Mouse (Mus musculus) embryonic facial prominence, embryonic 15.5 days (tissue): ENCODE measurements around the gene Polr3h. TPM values are rescaled to one million over a fixed set of nuclear protein-coding genes. Genes with fewer than 3 reads are reported as not detected.
"Not testable (repeated sequence)": the region's sequence is repeated elsewhere in the genome, so short reads cannot be mapped to it uniquely, and the experiment has no call there.

Experiments
- ATAC-seq: fragments of 200-750 bp; cut with Nextera tagmentation; 2 replicates; pipeline ENCODE4 v1.8.0; 2017; ENCODE audit warnings: low read depth, moderate TSS enrichment; ENCODE audit not compliant: insufficient number of reproducible peaks, low FRiP score, low TSS enrichment
- H3K27ac ChIP-seq: fragments of 300-500 bp; sonication (generic); replicated peaks from 2 replicates; pipeline ENCODE4 v1.5.1; 2015; ENCODE audit warnings: mild to moderate bottlenecking, inconsistent platforms
- H3K27me3 ChIP-seq: fragments of 300-500 bp; sonication (generic); 2 replicates; pipeline ENCODE4 v1.6.1; 2015; ENCODE audit warnings: inconsistent platforms
- H3K36me3 ChIP-seq: fragments of 300-500 bp; sonication (generic); 2 replicates; pipeline ENCODE4 v1.6.1; 2015; ENCODE audit warnings: mild to moderate bottlenecking, inconsistent platforms
- H3K4me1 ChIP-seq: fragments of 300-500 bp; sonication (generic); 2 replicates; pipeline ENCODE4 v1.6.1; 2015; ENCODE audit warnings: inconsistent platforms
- H3K4me2 ChIP-seq: fragments of 300-500 bp; sonication (generic); replicated peaks from 2 replicates; pipeline ENCODE4 v1.6.1; 2015; ENCODE audit warnings: mild to moderate bottlenecking, inconsistent platforms
- H3K4me3 ChIP-seq: fragments of 300-500 bp; sonication (generic); replicated peaks from 2 replicates; pipeline ENCODE4 v1.5.1; 2015; ENCODE audit warnings: mild to moderate bottlenecking, inconsistent platforms
- H3K9ac ChIP-seq: fragments of 300-500 bp; sonication (generic); 2 replicates; pipeline ENCODE4 v1.6.1; 2015; ENCODE audit warnings: inconsistent platforms
- H3K9me3 ChIP-seq: fragments of 300-500 bp; sonication (generic); replicated peaks from 2 replicates; pipeline ENCODE4 v1.6.1; 2016; ENCODE audit warnings: inconsistent platforms
- WGBS: fragments of 180-500 bp; shearing (Covaris S2); methylation state at CpG from one replicate; pipeline ENCODE4 v1.1.7; 2015; 5-methylcytosine and 5-hydroxymethylcytosine counted together
- polyA plus RNA-seq: library from polyadenylated mRNA; unstranded; fragments of >200 nt; fragmentation: Nextera tagmentation; extraction: Ambion mirVana; gene quantifications from 2 replicates; pipeline ENCODE4 v1.2.1, GENCODE M21; 2015

The Polr3h gene
- polyA plus RNA-seq, 1 experiment from 2014 or later = 65.3 TPM

- WGBS = 82% methylated on average over 5 of the region's 5 CpGs
- no peak overlapping the region for H3K4me3 ChIP-seq
- no peak for ATAC-seq
- no peaks in the 10 kb centered on the region for H3K9me3 ChIP-seq
- no peak overlapping the region for H3K4me2 ChIP-seq
- no peaks in the 10 kb centered on the region for H3K4me1 ChIP-seq
- no peaks in the 10 kb centered on the region for H3K27me3 ChIP-seq
- no peak overlapping the region for H3K27ac ChIP-seq
- H3K36me3 ChIP-seq = peaks cover 81% of the 10 kb centered on the region
- no peak overlapping the region for H3K9ac ChIP-seq
Observed at GRCm38 (mm10) chr15:81914668-81915067, 11.4 kb downstream of the Polr3h start.

DNA sequence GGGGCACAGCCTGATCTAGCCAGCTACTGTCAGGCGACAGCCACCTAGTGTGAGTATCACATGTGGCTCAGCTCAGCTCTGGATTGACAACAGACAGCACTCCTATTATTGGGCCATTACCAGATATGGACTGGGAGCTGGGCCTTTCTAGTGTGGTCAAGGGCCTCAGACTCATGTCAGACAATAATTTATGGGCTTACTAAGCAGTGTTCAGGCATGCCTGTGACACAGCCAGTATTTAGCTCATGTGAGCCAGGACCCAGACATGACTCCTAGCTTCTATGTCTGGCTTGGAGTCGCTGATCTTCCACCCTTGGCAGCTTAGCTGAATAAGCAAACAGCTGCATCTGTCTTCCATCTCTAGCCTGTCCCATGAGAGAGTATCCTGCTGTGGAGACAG is 13.5 kb downstream of the Polr3h start:
- Histone ChIP-seq H3K9ac (no peak overlapping the region), H3K36me3 (peaks cover 98% of the 10 kb centered on the region), H3K4me1 (no peaks in the 10 kb centered on the region), H3K9me3 (no peaks in the 10 kb centered on the region), H3K4me3 (no peak overlapping the region), H3K27me3 (no peaks in the 10 kb centered on the region), H3K27ac (no peak overlapping the region), H3K4me2 (no peak overlapping the region)
- 70% methylated on average over 2 of the region's 2 CpGs for WGBS
- ATAC-seq = no peak

GRCm38 (mm10) chr15:81908767-81909166 is 17.3 kb downstream of the Polr3h start:
- WGBS = 84% methylated on average over 4 of the region's 4 CpGs
- H3K4me3 ChIP-seq, ATAC-seq, H3K9ac ChIP-seq, H3K27ac ChIP-seq, H3K27me3 ChIP-seq, H3K4me2 ChIP-seq, H3K4me1 ChIP-seq, H3K9me3 ChIP-seq: not testable (repeated sequence)
- H3K36me3 ChIP-seq = peaks cover 98% of the 10 kb centered on the region

DNA sequence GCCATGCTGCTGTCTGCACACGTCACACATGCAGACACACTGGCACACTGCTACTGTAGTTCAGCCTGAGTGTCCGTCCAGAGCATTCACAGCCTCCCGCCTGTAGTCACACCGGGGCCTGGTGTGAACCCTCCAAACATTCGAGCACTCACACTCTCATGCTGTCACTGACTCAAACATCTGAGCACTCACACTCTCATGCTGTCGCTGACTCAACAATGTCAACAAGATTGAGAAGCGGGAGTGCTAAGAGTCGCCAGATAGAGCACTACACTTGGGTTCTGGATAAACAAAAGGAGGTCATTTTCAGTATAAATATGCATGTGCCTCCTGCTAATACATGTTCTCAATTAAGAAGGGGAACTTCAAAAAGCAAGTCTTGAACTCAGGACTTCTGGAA is 18.1 kb downstream of the Polr3h start:
- no peak for ATAC-seq
- 93% methylated on average over 8 of the region's 8 CpGs for WGBS
- Histone ChIP-seq H3K36me3 (peaks cover 95% of the 10 kb centered on the region), H3K27me3 (no peaks in the 10 kb centered on the region), H3K9ac (no peak overlapping the region), H3K4me2 (no peak overlapping the region), H3K27ac (no peak overlapping the region), H3K9me3 (no peaks in the 10 kb centered on the region), H3K4me1 (no peaks in the 10 kb centered on the region), H3K4me3 (no peak overlapping the region)

DNA sequence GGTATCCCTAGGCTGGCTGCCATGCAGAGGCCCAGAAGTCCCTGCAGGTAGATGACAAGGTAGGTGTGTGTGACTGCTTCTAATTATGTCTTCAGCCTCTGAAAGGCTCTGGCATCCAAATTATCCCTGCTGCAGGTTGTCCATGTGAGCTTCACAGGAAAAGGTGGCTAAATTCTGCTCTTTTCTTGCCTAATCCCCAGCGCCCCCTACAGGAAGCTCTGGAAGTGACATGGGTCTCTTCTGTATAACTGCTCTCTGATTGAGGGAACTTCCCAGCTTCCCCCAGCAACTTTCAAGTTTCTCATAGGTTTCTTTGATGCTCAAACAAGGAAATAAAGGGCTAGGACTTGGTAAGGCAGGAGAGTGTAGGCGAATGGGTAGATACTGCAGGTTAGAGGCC is 21.1 kb downstream of the Polr3h start:
- Histone ChIP-seq H3K36me3 (peaks cover 95% of the 10 kb centered on the region), H3K27ac (no peak overlapping the region), H3K4me1 (no peaks in the 10 kb centered on the region), H3K4me3 (no peak overlapping the region), H3K9me3 (no peaks in the 10 kb centered on the region), H3K4me2 (no peak overlapping the region), H3K9ac (no peak overlapping the region), H3K27me3 (no peaks in the 10 kb centered on the region)
- WGBS = 39% methylated on average over 2 of the region's 2 CpGs
- no peak for ATAC-seq

DNA sequence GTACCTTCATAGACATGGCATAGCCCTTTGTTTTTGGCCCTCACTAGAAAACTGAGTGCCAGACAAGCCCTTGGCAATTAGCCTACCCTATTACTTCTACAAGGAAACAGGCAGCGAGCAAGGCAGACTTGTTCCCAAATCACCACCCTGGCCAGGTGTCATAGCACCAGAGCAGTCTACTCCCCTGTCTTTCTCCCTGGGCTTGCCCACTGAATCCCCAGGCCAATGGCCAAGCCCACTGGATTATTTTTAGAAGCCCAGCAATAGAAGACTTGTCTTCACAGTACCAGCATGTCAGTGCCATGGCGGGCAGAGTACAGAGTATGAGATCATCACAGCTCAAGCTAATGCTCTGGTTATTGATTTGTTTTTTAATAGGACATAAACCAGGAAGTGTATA is 27.3 kb downstream of the Polr3h start:
- H3K36me3 ChIP-seq = peaks cover 78% of the 10 kb centered on the region
- WGBS = 91% methylated on average over 2 of the region's 2 CpGs
- H3K27ac ChIP-seq = no peak overlapping the region

DNA sequence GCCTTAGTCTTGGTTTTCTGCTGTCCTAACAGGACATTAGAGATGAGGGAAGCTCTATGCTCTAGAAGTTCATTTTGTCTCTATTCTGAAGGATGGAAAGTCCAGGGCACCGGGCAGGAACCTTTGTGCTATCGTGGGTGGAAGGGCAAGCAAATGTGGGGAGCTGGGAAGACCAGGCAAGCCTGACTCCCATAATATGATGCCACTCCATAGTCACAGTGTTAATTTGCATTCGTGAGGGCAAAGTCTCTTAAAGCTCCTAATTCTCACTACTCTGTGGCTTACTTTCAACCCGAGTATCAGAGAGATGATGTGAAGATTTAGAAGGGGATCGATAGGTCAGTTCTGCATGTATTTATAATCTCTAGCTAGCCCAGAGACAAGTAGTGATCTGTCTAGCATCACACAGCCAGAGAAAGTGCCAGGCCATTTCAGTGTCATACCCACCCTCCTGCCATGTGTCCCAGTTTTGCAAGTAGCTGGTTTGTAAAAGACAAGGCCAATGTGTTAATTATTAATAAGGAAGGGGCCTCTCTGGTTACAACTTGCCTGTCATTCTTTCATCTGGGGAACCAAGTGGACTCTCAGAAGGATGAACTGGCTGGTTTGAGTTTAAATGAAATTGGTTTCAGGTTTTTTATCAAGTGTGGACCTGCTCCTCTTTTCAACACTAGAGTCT is 28.3 kb downstream of the Polr3h start:
- 93% methylated on average over 5 of the region's 5 CpGs for WGBS
- H3K27me3 ChIP-seq = no peaks in the 10 kb centered on the region

More for the DNA sequence above, 27.3 kb downstream of the Polr3h start:
- ATAC-seq = no peak
- H3K9me3 ChIP-seq = no peaks in the 10 kb centered on the region
- H3K4me3 ChIP-seq = no peak overlapping the region
- H3K4me1 ChIP-seq = no peaks in the 10 kb centered on the region
- no peak overlapping the region for H3K9ac ChIP-seq
- no peaks in the 10 kb centered on the region for H3K27me3 ChIP-seq
- H3K4me2 ChIP-seq = no peak overlapping the region

GRCm38 (mm10) chr15:81896407-81896806 is 29.6 kb downstream of the Polr3h start:
- no peaks in the 10 kb centered on the region for H3K9me3 ChIP-seq
- H3K4me1 ChIP-seq = no peaks in the 10 kb centered on the region
- ATAC-seq = no peak
- no peaks in the 10 kb centered on the region for H3K27me3 ChIP-seq
- H3K36me3 ChIP-seq = peaks cover 74% of the 10 kb centered on the region
- no peak overlapping the region for H3K27ac ChIP-seq
- no peak overlapping the region for H3K4me2 ChIP-seq
- H3K9ac ChIP-seq = no peak overlapping the region
- WGBS = 89% methylated on average over 2 of the region's 2 CpGs
- no peak overlapping the region for H3K4me3 ChIP-seq

More for the DNA sequence above, 28.3 kb downstream of the Polr3h start:
- Histone ChIP-seq H3K9ac (no peak overlapping the region), H3K9me3 (no peaks in the 10 kb centered on the region), H3K36me3 (peaks cover 77% of the 10 kb centered on the region), H3K4me3 (no peak overlapping the region), H3K27ac (no peak overlapping the region), H3K4me1 (no peaks in the 10 kb centered on the region), H3K4me2 (no peak overlapping the region)
- no peak for ATAC-seq

DNA sequence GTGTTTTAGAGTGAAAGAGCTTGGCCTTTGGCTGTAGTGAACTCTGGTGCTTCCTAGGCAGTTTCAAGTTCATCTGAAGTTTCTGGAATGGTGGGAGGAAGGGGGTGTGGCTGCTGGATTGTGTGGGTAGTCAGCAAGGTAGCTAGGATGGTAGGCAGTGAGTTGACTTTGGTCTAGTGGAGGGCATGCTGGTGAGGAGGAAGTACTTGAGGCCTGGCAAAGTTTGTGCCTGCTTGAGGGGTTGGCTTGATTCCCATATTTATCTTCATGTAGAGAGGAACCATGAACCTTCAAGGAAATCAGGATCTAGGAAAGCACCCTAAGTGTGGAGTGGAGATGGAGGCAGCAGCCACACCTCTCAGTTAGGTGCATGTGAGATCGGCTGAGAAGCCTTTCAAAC is 32.0 kb downstream of the Polr3h start:
- no peaks in the 10 kb centered on the region for H3K9me3 ChIP-seq
- H3K4me3 ChIP-seq = no peak overlapping the region
- H3K4me1 ChIP-seq = no peaks in the 10 kb centered on the region
- H3K4me2 ChIP-seq = no peak overlapping the region
- no peaks in the 10 kb centered on the region for H3K27me3 ChIP-seq
- peaks cover 78% of the 10 kb centered on the region for H3K36me3 ChIP-seq
- no peak overlapping the region for H3K9ac ChIP-seq
- WGBS = 87% methylated on average over 1 of the region's 1 CpGs
- ATAC-seq = no peak
- H3K27ac ChIP-seq = no peak overlapping the region

DNA sequence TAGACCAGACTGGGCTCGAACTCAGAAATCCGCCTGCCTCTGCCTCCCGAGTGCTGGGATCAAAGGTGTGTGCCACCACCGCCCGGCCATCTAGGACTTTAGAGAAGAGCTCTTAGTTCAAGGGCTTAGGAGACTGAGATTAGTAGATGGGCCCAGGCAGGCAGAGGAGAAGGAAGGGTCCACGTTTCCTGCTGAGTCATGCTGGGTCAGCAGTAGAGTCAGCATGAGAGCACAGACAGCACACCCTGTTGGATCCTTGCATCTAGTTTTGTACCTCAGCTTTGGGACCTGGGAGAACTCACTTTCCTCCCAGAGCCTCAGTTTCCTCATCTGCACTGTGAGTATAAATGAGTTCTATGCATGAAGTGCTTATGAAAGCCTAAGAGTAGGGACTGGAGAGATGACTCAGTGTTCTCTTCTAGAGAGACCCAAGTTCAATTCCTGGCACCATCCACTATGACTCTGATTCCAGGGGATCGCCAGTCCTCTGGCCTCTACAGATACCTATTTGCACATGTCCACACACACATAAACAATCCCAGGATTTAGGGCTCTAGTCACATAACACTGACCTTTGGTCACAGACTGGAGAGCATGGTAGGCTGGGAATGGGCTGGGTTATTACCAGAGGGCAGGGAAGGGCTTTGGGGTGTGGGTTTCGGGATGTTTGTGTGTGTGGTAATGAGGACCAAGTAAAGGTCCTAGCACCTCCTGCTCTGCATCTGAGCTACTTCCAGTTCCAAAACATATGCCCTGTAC is 34.0 kb downstream of the Polr3h start:
- no peaks in the 10 kb centered on the region for H3K9me3 ChIP-seq
- H3K27me3 ChIP-seq = no peaks in the 10 kb centered on the region
- H3K4me2 ChIP-seq = no peak overlapping the region
- 92% methylated on average over 8 of the region's 8 CpGs for WGBS
- peaks cover 70% of the 10 kb centered on the region for H3K36me3 ChIP-seq
- H3K27ac ChIP-seq = no peak overlapping the region
- H3K4me3 ChIP-seq = no peak overlapping the region
- ATAC-seq = no peak
- no peaks in the 10 kb centered on the region for H3K4me1 ChIP-seq
- no peak overlapping the region for H3K9ac ChIP-seq

DNA sequence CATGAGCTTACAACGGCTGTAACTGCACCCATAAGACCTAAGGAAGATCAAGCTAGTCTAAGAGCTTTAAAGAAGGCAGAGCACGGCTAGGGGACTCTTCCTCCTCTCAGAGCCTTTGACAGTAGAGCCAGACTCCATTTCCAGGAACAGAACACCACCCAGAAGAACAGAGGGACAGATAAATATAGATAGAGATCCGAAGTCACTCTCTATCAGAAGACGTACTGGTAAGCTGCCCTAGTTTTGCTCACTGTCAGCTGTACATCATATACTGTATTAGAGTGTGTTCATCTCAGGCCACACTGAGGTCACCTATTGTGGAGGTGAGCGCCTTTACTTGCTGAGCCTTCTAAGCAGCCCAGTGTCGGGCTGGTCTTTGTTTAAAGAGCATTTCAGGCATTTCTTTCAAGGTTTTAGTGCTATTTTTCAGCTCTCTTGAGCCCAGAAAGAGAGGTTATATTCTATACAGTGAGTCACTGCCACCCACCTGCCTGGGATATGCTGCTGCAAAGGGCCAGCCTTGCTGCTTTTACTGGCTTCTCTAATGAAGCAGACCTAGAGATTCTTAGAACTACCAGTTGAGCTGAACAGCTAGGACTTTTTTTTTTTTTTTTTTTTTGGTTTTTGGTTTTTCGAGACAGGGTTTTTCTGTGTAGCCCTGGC is 34.8 kb downstream of the Polr3h start:
- ATAC-seq = no peak
- no peak overlapping the region for H3K4me3 ChIP-seq
- H3K4me2 ChIP-seq = no peak overlapping the region
- H3K9ac ChIP-seq = no peak overlapping the region
- H3K4me1 ChIP-seq = no peaks in the 10 kb centered on the region
- peaks cover 68% of the 10 kb centered on the region for H3K36me3 ChIP-seq
- no peaks in the 10 kb centered on the region for H3K27me3 ChIP-seq
- 91% methylated on average over 7 of the region's 7 CpGs for WGBS
- no peak overlapping the region for H3K27ac ChIP-seq
- H3K9me3 ChIP-seq = no peaks in the 10 kb centered on the region
